In genomic region chr14:120139256-120139655, GRCm38 (mm10) we compare ENCODE assay signal across 16 mouse cellular contexts.
DNase-seq lines count a peak whose midpoint lies in the region; ATAC-seq and TF ChIP-seq lines count a peak whose summit lies in the region.
"Had no signal": no experiment of that assay in that cellular context is flagged by ENCODE, and none has a peak within 500 bp of the region (broad histone marks: within the 10 kb centered on the region; RNA-seq: fewer than 3 reads in every experiment).

No protein-coding gene starts in this region.

- H3K9me3 ChIP-seq in heart, embryonic 10.5 days = no peaks in the 10 kb centered on the region
- no peaks in the 10 kb centered on the region for H3K9me3 ChIP-seq in intestine, embryonic 14.5 days (ENCODE audit: control insufficient read depth, low read length)
- H3K9me3 ChIP-seq in intestine, postnatal 0 days (ENCODE audit: control insufficient read depth) = no peaks in the 10 kb centered on the region
- H3K9me3 ChIP-seq in midbrain, embryonic 11.5 days (ENCODE audit: control insufficient read depth, low read length) = no peaks in the 10 kb centered on the region
- H3K9me3 ChIP-seq in midbrain, embryonic 16.5 days (replicated peaks; ENCODE audit: control insufficient read depth, low read length, poor library complexity, severe bottlenecking) = no peaks in the 10 kb centered on the region
- H3K9me3 ChIP-seq: heart, embryonic 15.5 days; hindbrain, embryonic 13.5 days had no signal

- WGBS in heart, embryonic 10.5 days = 94% methylated on average over 14 of the region's 14 CpGs
- 95% methylated on average over 14 of the region's 14 CpGs for WGBS in heart, adult 2 months
- 96% methylated on average over 14 of the region's 14 CpGs for WGBS in intestine, embryonic 14.5 days
- WGBS in intestine, postnatal 0 days = 97% methylated on average over 14 of the region's 14 CpGs
- 81% methylated on average over 14 of the region's 14 CpGs for WGBS in midbrain, embryonic 11.5 days
- WGBS in midbrain, embryonic 16.5 days = 85% methylated on average over 14 of the region's 14 CpGs

- no peak for ATAC-seq in intestine, embryonic 14.5 days (replicated peaks; ENCODE audit: low FRiP score, low TSS enrichment, low read depth)
- ATAC-seq in intestine, postnatal 0 days = no peak
- ATAC-seq in midbrain, embryonic 11.5 days (ENCODE audit: low FRiP score) = no peak
- ATAC-seq in midbrain, embryonic 16.5 days = no peak
- ATAC-seq: forebrain, embryonic 14.5 days; intestine, embryonic 16.5 days had no signal

- TF ChIP-seq CTCF in heart, adult 2 months (IDR thresholded peaks at IDR 0.05) = no peak
- TF ChIP-seq CTCF in intestine, postnatal 0 days (IDR thresholded peaks at IDR 0.05; ENCODE audit: low read depth) = no peak

- H3K9ac ChIP-seq in heart, adult 2 months (ENCODE audit: low read depth, low read length) = no peak overlapping the region
- no peak overlapping the region for H3K9ac ChIP-seq in intestine, embryonic 14.5 days (ENCODE audit: low read length)
- H3K9ac ChIP-seq in intestine, postnatal 0 days (ENCODE audit: low read depth, low read length) = no peak overlapping the region
- no peak overlapping the region for H3K9ac ChIP-seq in midbrain, embryonic 11.5 days (ENCODE audit: low read length)
- H3K9ac ChIP-seq in midbrain, embryonic 16.5 days (ENCODE audit: low read depth, low read length) = no peak overlapping the region
- H3K9ac ChIP-seq: heart, embryonic 15.5 days; hindbrain, embryonic 13.5 days had no signal

- peak; percentile 69 for DNase-seq in heart, embryonic 10.5 days (ENCODE audit: low spot score)
- no peak for DNase-seq in heart, adult 2 months
- DNase-seq in intestine, embryonic 14.5 days (ENCODE audit: low spot score) = peak; percentile 48
- peak; percentile 81 for DNase-seq in midbrain, embryonic 11.5 days (ENCODE audit: low spot score, missing footprints)
- DNase-seq in testis, postnatal 10 days (ENCODE audit: low spot score) = peak; percentile 35
- DNase-seq: adrenal gland, adult 2 months; adrenal gland, postnatal 25 days; cerebellum, adult 18-20 months; cerebellum, adult 9-11 months; cerebellum, postnatal 36 days had no signal

- H3K4me2 ChIP-seq in intestine, embryonic 14.5 days (ENCODE audit: low read length) = no peak overlapping the region
- H3K4me2 ChIP-seq in intestine, postnatal 0 days (replicated peaks; ENCODE audit: low read depth) = no peak overlapping the region
- no peak overlapping the region for H3K4me2 ChIP-seq in midbrain, embryonic 11.5 days
- no peak overlapping the region for H3K4me2 ChIP-seq in midbrain, embryonic 16.5 days (ENCODE audit: low read length)
- H3K4me2 ChIP-seq: heart, embryonic 15.5 days; hindbrain, embryonic 13.5 days had no signal

- TF ChIP-seq POLR2A in heart, adult 2 months (IDR thresholded peaks at IDR 0.05; ENCODE audit: insufficient read depth, low read depth, low read length) = no peak

- H3K36me3 ChIP-seq in heart, embryonic 10.5 days = no peaks in the 10 kb centered on the region
- no peaks in the 10 kb centered on the region for H3K36me3 ChIP-seq in heart, adult 2 months (ENCODE audit: control insufficient read depth, insufficient read depth, low read length)
- no peaks in the 10 kb centered on the region for H3K36me3 ChIP-seq in intestine, embryonic 14.5 days (ENCODE audit: control insufficient read depth, insufficient read depth, low read length)
- no peaks in the 10 kb centered on the region for H3K36me3 ChIP-seq in intestine, postnatal 0 days (ENCODE audit: control insufficient read depth, insufficient read depth)
- H3K36me3 ChIP-seq in midbrain, embryonic 11.5 days (ENCODE audit: control insufficient read depth, insufficient read depth, low read length) = no peaks in the 10 kb centered on the region
- H3K36me3 ChIP-seq in midbrain, embryonic 16.5 days (ENCODE audit: control insufficient read depth, insufficient read depth, low read length) = no peaks in the 10 kb centered on the region
- H3K36me3 ChIP-seq: heart, embryonic 15.5 days; hindbrain, embryonic 13.5 days had no signal

- H3K4me3 ChIP-seq in heart, embryonic 10.5 days = no peak overlapping the region
- no peak overlapping the region for H3K4me3 ChIP-seq in heart, adult 2 months
- H3K4me3 ChIP-seq in intestine, embryonic 14.5 days (ENCODE audit: low read depth, low read length) = no peak overlapping the region
- H3K4me3 ChIP-seq in intestine, postnatal 0 days (ENCODE audit: low read depth, low read length) = no peak overlapping the region
- no peak overlapping the region for H3K4me3 ChIP-seq in midbrain, embryonic 11.5 days (ENCODE audit: low read depth, low read length)
- no peak overlapping the region for H3K4me3 ChIP-seq in midbrain, embryonic 16.5 days (ENCODE audit: low read depth, low read length)
- H3K4me3 ChIP-seq: heart, embryonic 15.5 days; hindbrain, embryonic 13.5 days had no signal

- peak overlapping the region; percentile 85 for H3K27ac ChIP-seq in heart, embryonic 10.5 days
- H3K27ac ChIP-seq in heart, adult 2 months = no peak overlapping the region
- no peak overlapping the region for H3K27ac ChIP-seq in intestine, embryonic 14.5 days (ENCODE audit: low read depth)
- H3K27ac ChIP-seq in intestine, postnatal 0 days (ENCODE audit: low read depth, low read length) = no peak overlapping the region
- no peak overlapping the region for H3K27ac ChIP-seq in midbrain, embryonic 11.5 days (ENCODE audit: low read depth, low read length)
- H3K27ac ChIP-seq in midbrain, embryonic 16.5 days (ENCODE audit: low read length) = no peak overlapping the region
- H3K27ac ChIP-seq: heart, embryonic 15.5 days; hindbrain, embryonic 13.5 days had no signal

- no peaks in the 10 kb centered on the region for H3K27me3 ChIP-seq in heart, embryonic 10.5 days (ENCODE audit: insufficient read depth, poor library complexity, severe bottlenecking)
- no peaks in the 10 kb centered on the region for H3K27me3 ChIP-seq in heart, adult 2 months (ENCODE audit: control insufficient read depth, insufficient read depth, low read length)
- H3K27me3 ChIP-seq in intestine, embryonic 14.5 days (replicated peaks; ENCODE audit: control insufficient read depth, insufficient read depth, low read length) = no peaks in the 10 kb centered on the region
- no peaks in the 10 kb centered on the region for H3K27me3 ChIP-seq in intestine, postnatal 0 days (replicated peaks; ENCODE audit: control insufficient read depth, insufficient read depth, low read length)
- H3K27me3 ChIP-seq in midbrain, embryonic 11.5 days (ENCODE audit: control insufficient read depth, insufficient read depth, low read length) = peaks cover 6% of the 10 kb centered on the region; the same call in 1 of the 2 replicates
- no peaks in the 10 kb centered on the region for H3K27me3 ChIP-seq in midbrain, embryonic 16.5 days (ENCODE audit: control insufficient read depth, insufficient read depth, low read depth, low read length)
- H3K27me3 ChIP-seq: heart, embryonic 15.5 days had no signal

- no peaks in the 10 kb centered on the region for H3K79me2 ChIP-seq in heart, adult 2 months (replicated peaks; ENCODE audit: control insufficient read depth, insufficient read depth, low read length)

- TF ChIP-seq EP300 in heart, adult 2 months (IDR thresholded peaks at IDR 0.05; ENCODE audit: insufficient read depth, low read depth, low read length) = no peak

- intact Hi-C loops in heart, adult 2 months (cut with DNase I) = loop anchor here (10.0 kb wide), 1 partner anchor 526 kb away; no protein-coding TSS in a partner anchor

- peaks cover 42% of the 10 kb centered on the region for H3K4me1 ChIP-seq in heart, embryonic 10.5 days
- H3K4me1 ChIP-seq in heart, adult 2 months (ENCODE audit: control insufficient read depth, insufficient read depth, low read length) = peaks cover 7% of the 10 kb centered on the region; the same call in 1 of the 2 replicates
- H3K4me1 ChIP-seq in intestine, embryonic 14.5 days (replicated peaks; ENCODE audit: control insufficient read depth, insufficient read depth, low read length) = peaks cover 6% of the 10 kb centered on the region; the same call in 1 of the 2 replicates
- H3K4me1 ChIP-seq in intestine, postnatal 0 days (replicated peaks; ENCODE audit: control insufficient read depth, insufficient read depth, low read length) = no peaks in the 10 kb centered on the region
- H3K4me1 ChIP-seq in midbrain, embryonic 11.5 days (ENCODE audit: control insufficient read depth, insufficient read depth, low read length) = peaks cover 7% of the 10 kb centered on the region
- H3K4me1 ChIP-seq in midbrain, embryonic 16.5 days (ENCODE audit: control insufficient read depth, insufficient read depth, low read length) = peaks cover 15% of the 10 kb centered on the region

Comparison
In these comparisons a context has a peak if more than half of its experiments do, and no peak if none do; other contexts are left out.
1. DNase-seq: peak in heart, embryonic 10.5 days (single experiment), intestine, embryonic 14.5 days (single experiment), midbrain, embryonic 11.5 days (single experiment) and testis, postnatal 10 days (single experiment); none in heart, adult 2 months (0 of 2).